In the genomic region with DNA sequence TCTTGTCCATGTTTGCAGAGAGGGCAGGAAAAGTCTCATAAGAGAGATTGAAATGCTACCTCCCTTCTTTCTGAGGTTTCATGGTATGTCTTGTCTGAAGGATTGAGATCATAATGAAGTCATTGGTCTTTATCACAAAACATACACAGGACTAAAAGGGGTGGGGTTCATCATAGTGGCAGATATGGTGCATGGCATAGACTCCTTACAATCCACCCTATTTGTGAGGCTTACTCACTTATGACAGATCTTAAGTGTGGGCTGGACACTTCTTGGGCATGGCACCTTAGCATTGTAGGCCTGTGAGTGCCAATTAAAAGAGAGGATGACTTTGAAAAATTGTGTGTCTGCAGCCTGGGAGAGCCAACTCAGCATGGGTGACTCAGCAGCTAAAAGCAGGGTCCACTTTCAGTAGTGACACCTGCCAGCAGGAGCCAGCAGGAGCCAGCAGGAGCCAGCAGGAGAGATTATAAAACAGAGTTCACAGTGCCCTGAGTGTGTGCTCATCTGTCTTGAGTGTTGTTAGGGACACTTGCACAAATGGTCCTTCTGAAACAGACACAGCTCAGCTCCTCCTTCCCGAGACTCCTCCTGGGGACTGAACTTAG, we compare ENCODE assay signal across 23 mouse cellular contexts. TPM values are rescaled to one million over a fixed set of nuclear protein-coding genes. Genes with fewer than 3 reads are reported as not detected.
DNase-seq lines count a peak whose midpoint lies in the region; ATAC-seq and TF ChIP-seq lines count a peak whose summit lies in the region.
"Had no signal": no experiment of that assay in that cellular context is flagged by ENCODE, and none has a peak within 500 bp of the region (broad histone marks: within the 10 kb centered on the region; RNA-seq: fewer than 3 reads in every experiment).

No protein-coding gene starts in this region.

- no peak overlapping the region for H3K4me3 ChIP-seq in liver, postnatal 0 days (ENCODE audit: low read depth, low read length)
- H3K4me3 ChIP-seq: embryonic facial prominence, embryonic 13.5 days; heart, adult 2 months; neural tube, embryonic 15.5 days had no signal

- no peak overlapping the region for H3K9ac ChIP-seq in liver, postnatal 0 days (replicated peaks)
- H3K9ac ChIP-seq: embryonic facial prominence, embryonic 13.5 days; neural tube, embryonic 15.5 days had no signal

- TF ChIP-seq CTCF in liver, postnatal 0 days (IDR thresholded peaks at IDR 0.05; ENCODE audit: low read depth), result no peak

- WGBS in liver, postnatal 0 days (ENCODE audit: insufficient replicate concordance), result 74% methylated on average over 1 of the region's 1 CpGs

- no peaks in the 10 kb centered on the region for H3K36me3 ChIP-seq in liver, postnatal 0 days (replicated peaks; ENCODE audit: insufficient read depth, low read length)
- H3K36me3 ChIP-seq: embryonic facial prominence, embryonic 13.5 days; neural tube, embryonic 15.5 days had no signal

- DNase-seq in gastrocnemius, adult 8-10 months (ENCODE audit: low spot score in 2 of 2), result peak; percentile 30 to 56
- DNase-seq in gastrocnemius, postnatal 10 days, result no peak
- peak; percentile 8 for DNase-seq in retina, postnatal 1 day
- DNase-seq in retina, embryonic 14.5 days (ENCODE audit: low spot score), result no peak
- DNase-seq in liver, postnatal 0 days, result no peak
- DNase-seq in cerebellum, adult 8-10 months, result no peak
- no peak for DNase-seq in adrenal gland, postnatal 25 days
- DNase-seq in MN1 (ENCODE audit: low spot score), result no peak
- DNase-seq: cerebellum, adult 9-11 months; heart, adult 2 months; kidney, adult 18-20 months; right cerebral cortex, postnatal 14 days; thymus, postnatal 14 days had no signal

- no peaks in the 10 kb centered on the region for H3K9me3 ChIP-seq in liver, postnatal 0 days (ENCODE audit: low read length)
- H3K9me3 ChIP-seq: embryonic facial prominence, embryonic 13.5 days; neural tube, embryonic 15.5 days had no signal

- TF ChIP-seq EP300 in liver, postnatal 0 days (IDR thresholded peaks at IDR 0.05; ENCODE audit: low read depth), result no peak

- no peaks in the 10 kb centered on the region for H3K4me1 ChIP-seq in liver, postnatal 0 days (ENCODE audit: insufficient read depth)
- H3K4me1 ChIP-seq: embryonic facial prominence, embryonic 13.5 days had no signal

- H3K27ac ChIP-seq in liver, postnatal 0 days (ENCODE audit: low read depth), result no peak overlapping the region
- H3K27ac ChIP-seq: embryonic facial prominence, embryonic 13.5 days; heart, adult 2 months; neural tube, embryonic 15.5 days had no signal

- peak; percentile 35; the same call in 1 of the 2 replicates for ATAC-seq in liver, postnatal 0 days
- ATAC-seq: activated CD4-positive, CD25-positive, alpha-beta regulatory T cell, adult 4 months had no signal

- no peak overlapping the region for H3K4me2 ChIP-seq in liver, postnatal 0 days (ENCODE audit: low read depth, low read length)
- H3K4me2 ChIP-seq: embryonic facial prominence, embryonic 13.5 days had no signal

- H3K27me3 ChIP-seq in liver, postnatal 0 days (ENCODE audit: insufficient read depth, low read length), result peaks cover 9% of the 10 kb centered on the region; the same call in 1 of the 2 replicates
- H3K27me3 ChIP-seq: embryonic facial prominence, embryonic 13.5 days; neural tube, embryonic 15.5 days had no signal

RNA-seq across cellular contexts. Expression of a gene that starts 36.4 kb away (rescaled TPM):
- 10 to 100 TPM; 69.0 to 91.3 (median 78.6) TPM for total RNA-seq in gastrocnemius, adult 8-10 months (2022)
- total RNA-seq in gastrocnemius, postnatal 10 days (2021), result 10 to 100 TPM in 1 of 2 experiments, 1 to 10 TPM in 1; 9.7 to 11.3 TPM
- polyA plus RNA-seq in liver, postnatal 0 days (2015; fragmentation: Nextera tagmentation; extraction: Ambion mirVana), result 17.1 and 18.5 TPM in 2 replicates
- 11.8 and 16.8 TPM in 2 replicates for total RNA-seq in adrenal gland, postnatal 25 days (2021)

RNA-seq across cellular contexts. Expression of a gene that starts 57.8 kb away (rescaled TPM):
- total RNA-seq in gastrocnemius, adult 8-10 months (2022), result not detected
- not detected for total RNA-seq in gastrocnemius, postnatal 10 days (2021)
- polyA plus RNA-seq in liver, postnatal 0 days (2015; fragmentation: Nextera tagmentation; extraction: Ambion mirVana), result not detected in 2 replicates
- total RNA-seq in adrenal gland, postnatal 25 days (2021), result not detected in 2 replicates
- total RNA-seq: heart, adult 2 months; heart, postnatal 25 days; layer of hippocampus, adult 18-20 months; left cerebral cortex, postnatal 10 days; liver, adult 2 months; midbrain, postnatal 0 days had no signal
- polyA plus RNA-seq: activated CD4-positive, CD25-positive, alpha-beta regulatory T cell, adult 4 months; brain, embryonic 14.5 days; embryonic facial prominence, embryonic 13.5 days; heart, adult 2 months; liver, adult 2 months; midbrain, postnatal 0 days; neural tube, embryonic 15.5 days; stomach, embryonic 14.5 days had no signal

Comparison
In these comparisons a context has a peak if more than half of its experiments do, and no peak if none do; other contexts are left out.
1. DNase-seq: peak in gastrocnemius, adult 8-10 months (2 of 2) and retina, postnatal 1 day (single experiment); none in gastrocnemius, postnatal 10 days (single experiment), retina, embryonic 14.5 days (single experiment), liver, postnatal 0 days (single experiment), cerebellum, adult 8-10 months (single experiment), adrenal gland, postnatal 25 days (single experiment) and MN1 (single experiment).